Mouse (Mus musculus): ENCODE data around the gene Ndufs7. TPM values are rescaled to one million over a fixed set of nuclear protein-coding genes. Genes with fewer than 3 reads are reported as not detected.

The Ndufs7 gene
- polyA plus RNA-seq, 1 experiment from 2014 or later: 321 TPM

- 79% methylated on average over 13 of the region's 15 CpGs for WGBS
- Histone ChIP-seq H3K27ac (no peak overlapping the region), H3K4me2 (no peak overlapping the region), H3K27me3 (no peaks in the 10 kb centered on the region), H3K36me3 (peaks cover 68% of the 10 kb centered on the region), H3K4me3 (no peak overlapping the region), H3K9me3 (no peaks in the 10 kb centered on the region), H3K4me1 (peaks cover 15% of the 10 kb centered on the region), H3K9ac (no peak overlapping the region)
- ATAC-seq (ENCODE audit: borderline replicate concordance, extremely low read depth, low FRiP score, low TSS enrichment): no peak
These were observed 36.5 kb downstream of the Ndufs7 start for GRCm38 (mm10) chr10:80285222-80286070.

- H3K27me3 ChIP-seq: no peaks in the 10 kb centered on the region
- no peak overlapping the region for H3K4me3 ChIP-seq
- H3K27ac ChIP-seq: no peak overlapping the region
- 91% methylated on average over 12 of the region's 12 CpGs for WGBS
- H3K4me1 ChIP-seq: no peaks in the 10 kb centered on the region
- peaks cover 51% of the 10 kb centered on the region for H3K36me3 ChIP-seq
- no peak for ATAC-seq (ENCODE audit: borderline replicate concordance, extremely low read depth, low FRiP score, low TSS enrichment)
- H3K9ac ChIP-seq: no peak overlapping the region
- no peak overlapping the region for H3K4me2 ChIP-seq
- no peaks in the 10 kb centered on the region for H3K9me3 ChIP-seq
These were observed 39.2 kb downstream of the Ndufs7 start for GRCm38 (mm10) chr10:80288097-80288496.

DNA sequence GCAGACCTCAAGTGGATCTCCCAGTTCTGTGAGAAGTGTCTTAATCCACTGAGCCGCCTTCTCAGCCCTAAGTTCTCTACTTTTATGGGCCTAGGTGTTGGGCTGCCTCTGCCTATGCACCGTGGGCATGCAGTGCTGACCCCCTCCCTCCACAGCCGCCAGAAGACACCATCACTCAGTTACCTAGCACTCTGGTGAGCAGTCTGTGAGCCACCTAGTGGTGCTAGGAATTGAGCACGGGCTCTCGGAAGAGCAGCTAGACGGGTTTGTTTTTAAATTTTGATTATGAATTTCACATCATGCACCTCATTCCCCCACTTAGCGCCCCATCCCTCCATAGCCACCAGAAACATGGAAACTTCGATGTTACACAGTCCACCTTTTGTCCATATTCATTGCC lies 39.7 kb downstream of the Ndufs7 start:
- no peak for ATAC-seq (ENCODE audit: borderline replicate concordance, extremely low read depth, low FRiP score, low TSS enrichment)
- H3K9me3 ChIP-seq: no peaks in the 10 kb centered on the region
- H3K27me3 ChIP-seq: no peaks in the 10 kb centered on the region
- peaks cover 5% of the 10 kb centered on the region for H3K4me1 ChIP-seq
- no peak overlapping the region for H3K27ac ChIP-seq
- H3K36me3 ChIP-seq: peaks cover 48% of the 10 kb centered on the region
- H3K4me2 ChIP-seq: no peak overlapping the region
- WGBS: 62% methylated on average over 8 of the region's 8 CpGs
- H3K9ac ChIP-seq: no peak overlapping the region
- H3K4me3 ChIP-seq: no peak overlapping the region

- H3K27me3 ChIP-seq: peaks cover 11% of the 10 kb centered on the region
- H3K9me3 ChIP-seq: no peaks in the 10 kb centered on the region
- H3K4me2 ChIP-seq: peak within 1 kb of the TSS; percentile 75
- peaks cover 27% of the 10 kb centered on the region for H3K4me1 ChIP-seq
- H3K9ac ChIP-seq: peak within 1 kb of the TSS; percentile 94
- WGBS: under 1% methylated on average over 72 of the region's 72 CpGs
- ATAC-seq (ENCODE audit: borderline replicate concordance, extremely low read depth, low FRiP score, low TSS enrichment): peak; percentile 90
- peaks cover 27% of the 10 kb centered on the region for H3K36me3 ChIP-seq
- peak within 1 kb of the TSS; percentile 86 for H3K27ac ChIP-seq
- H3K4me3 ChIP-seq: peak within 1 kb of the TSS; percentile 73
These were observed 43.6 kb downstream of the Ndufs7 start, which contains the start of gene Rps15 for GRCm38 (mm10) chr10:80292251-80293146. Rps15 (plus strand) TSS chr10:80292453.

GRCm38 (mm10) chr10:80293325-80293724 lies 44.4 kb downstream of the Ndufs7 start:
- Histone ChIP-seq H3K4me1 (peaks cover 27% of the 10 kb centered on the region), H3K4me2 (peak overlapping the region; percentile 75), H3K9me3 (no peaks in the 10 kb centered on the region), H3K4me3 (peak overlapping the region; percentile 73), H3K27ac (peak overlapping the region; percentile 86), H3K27me3 (peaks cover 20% of the 10 kb centered on the region), H3K9ac (peak overlapping the region; percentile 94), H3K36me3 (peaks cover 21% of the 10 kb centered on the region)
- 23% methylated on average over 14 of the region's 14 CpGs for WGBS
- ATAC-seq (ENCODE audit: borderline replicate concordance, extremely low read depth, low FRiP score, low TSS enrichment): no peak

DNA sequence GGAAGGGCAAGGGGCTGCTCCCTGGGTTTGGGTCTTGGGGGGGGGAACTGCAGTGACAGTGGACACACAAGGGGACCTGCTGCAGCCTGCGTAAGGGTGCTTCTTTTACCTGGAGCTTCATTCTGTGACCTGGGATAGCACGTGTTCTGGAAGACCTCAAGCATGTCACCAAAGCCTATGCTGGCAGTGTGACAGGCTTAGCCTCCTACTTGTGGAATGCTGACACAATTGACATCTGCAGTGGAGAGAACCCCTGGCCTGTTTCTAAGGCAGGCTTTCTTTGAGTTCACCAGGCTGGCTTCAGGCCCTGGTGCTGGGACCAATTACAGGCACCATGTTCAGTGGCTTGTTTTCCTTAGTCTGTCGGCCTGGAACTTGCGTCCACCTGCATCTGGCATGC lies 45.4 kb downstream of the Ndufs7 start:
- 73% methylated on average over 4 of the region's 4 CpGs for WGBS
- ATAC-seq (ENCODE audit: borderline replicate concordance, extremely low read depth, low FRiP score, low TSS enrichment): no peak
- no peak overlapping the region for H3K9ac ChIP-seq

DNA sequence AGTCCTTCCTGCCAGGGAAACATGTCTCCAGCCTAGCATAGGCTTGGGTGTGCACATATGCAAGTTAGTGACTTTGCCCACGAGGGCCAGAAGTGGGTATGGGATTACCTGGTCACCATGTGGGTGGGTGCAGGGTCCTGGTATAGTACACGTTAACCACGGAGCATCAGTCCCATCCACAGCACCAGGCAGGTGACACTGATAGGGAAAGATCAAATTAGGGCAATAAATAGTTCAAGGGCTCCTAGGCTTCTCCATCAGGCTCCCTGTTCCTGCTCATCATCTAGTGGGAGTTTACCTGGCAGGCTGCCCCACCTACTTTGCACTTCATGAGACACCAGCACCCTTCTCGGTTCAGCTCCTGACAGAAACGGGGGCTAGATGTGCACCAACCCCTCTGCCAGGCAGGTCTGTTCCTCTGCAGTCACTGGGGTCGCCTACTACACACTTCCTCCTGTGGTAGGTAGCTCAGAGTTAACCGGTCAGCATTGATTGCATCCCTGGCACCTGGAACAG lies 45.9 kb downstream of the Ndufs7 start:
- Histone ChIP-seq H3K27ac (no peak overlapping the region), H3K4me3 (no peak overlapping the region), H3K9me3 (no peaks in the 10 kb centered on the region), H3K27me3 (peaks cover 35% of the 10 kb centered on the region), H3K4me2 (no peak overlapping the region), H3K36me3 (peaks cover 14% of the 10 kb centered on the region), H3K9ac (no peak overlapping the region), H3K4me1 (peaks cover 27% of the 10 kb centered on the region)
- ATAC-seq (ENCODE audit: borderline replicate concordance, extremely low read depth, low FRiP score, low TSS enrichment): no peak
- 41% methylated on average over 7 of the region's 7 CpGs for WGBS

More for the DNA sequence above, 45.4 kb downstream of the Ndufs7 start:
- Histone ChIP-seq H3K36me3 (peaks cover 14% of the 10 kb centered on the region), H3K4me3 (no peak overlapping the region), H3K4me2 (no peak overlapping the region), H3K27ac (no peak overlapping the region), H3K9me3 (no peaks in the 10 kb centered on the region), H3K4me1 (peaks cover 27% of the 10 kb centered on the region), H3K27me3 (peaks cover 29% of the 10 kb centered on the region)

DNA sequence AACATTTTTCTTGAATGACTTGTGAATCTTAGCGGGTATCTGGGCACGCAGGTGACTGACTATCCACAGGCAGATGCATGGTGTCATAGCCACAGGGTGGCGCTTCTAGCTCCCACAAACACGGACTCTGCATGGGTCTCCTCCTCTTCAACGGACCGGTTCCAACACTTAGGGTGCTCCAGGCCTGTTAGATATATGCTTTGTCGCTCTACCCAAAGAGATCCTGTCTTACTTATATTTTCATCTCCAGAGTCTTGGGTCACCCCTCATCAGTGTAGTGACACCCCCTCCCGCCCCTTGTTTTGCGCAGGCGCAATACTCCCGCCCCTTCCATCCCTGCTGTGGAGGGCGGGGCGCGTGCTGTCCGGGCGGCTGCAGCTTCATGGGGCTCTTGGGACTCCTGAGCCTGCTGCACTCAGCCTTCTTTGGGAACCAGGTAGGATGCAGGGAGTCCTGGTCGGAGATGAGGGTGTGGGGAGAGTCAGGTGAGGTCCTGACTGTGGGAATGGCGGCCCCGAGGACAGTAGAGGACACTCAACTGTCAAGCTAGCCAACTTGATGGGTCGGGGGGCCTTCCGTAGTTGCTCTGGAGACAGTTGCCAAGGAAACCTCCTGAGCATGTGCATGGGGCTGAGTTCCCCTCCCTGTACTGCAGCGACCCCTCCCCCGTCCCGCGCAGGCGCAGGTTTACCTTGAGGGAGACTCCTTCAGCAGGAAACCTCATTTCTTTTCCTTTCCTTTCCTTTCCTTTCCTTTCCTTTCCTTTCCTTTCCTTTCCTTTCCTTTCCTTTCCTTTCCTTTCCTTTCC lies 46.9 kb downstream of the Ndufs7 start, which contains the start of gene Apc2:
Apc2 (plus strand) TSS at position 360 of the 808 bp plus-strand sequence.
- no peaks in the 10 kb centered on the region for H3K9me3 ChIP-seq
- no peak within 1 kb of the TSS for H3K27ac ChIP-seq
- peaks cover 27% of the 10 kb centered on the region for H3K4me1 ChIP-seq
- WGBS: under 1% methylated on average over 26 of the region's 26 CpGs
- peaks cover 45% of the 10 kb centered on the region for H3K27me3 ChIP-seq
- H3K9ac ChIP-seq: peak within 1 kb of the TSS; percentile 30
- peak within 1 kb of the TSS; percentile 34 for H3K4me3 ChIP-seq
- peak; percentile 15; the same call in 1 of the 2 replicates for ATAC-seq (ENCODE audit: borderline replicate concordance, extremely low read depth, low FRiP score, low TSS enrichment)
- peaks cover 14% of the 10 kb centered on the region for H3K36me3 ChIP-seq
- peak within 1 kb of the TSS; percentile 63 for H3K4me2 ChIP-seq

DNA sequence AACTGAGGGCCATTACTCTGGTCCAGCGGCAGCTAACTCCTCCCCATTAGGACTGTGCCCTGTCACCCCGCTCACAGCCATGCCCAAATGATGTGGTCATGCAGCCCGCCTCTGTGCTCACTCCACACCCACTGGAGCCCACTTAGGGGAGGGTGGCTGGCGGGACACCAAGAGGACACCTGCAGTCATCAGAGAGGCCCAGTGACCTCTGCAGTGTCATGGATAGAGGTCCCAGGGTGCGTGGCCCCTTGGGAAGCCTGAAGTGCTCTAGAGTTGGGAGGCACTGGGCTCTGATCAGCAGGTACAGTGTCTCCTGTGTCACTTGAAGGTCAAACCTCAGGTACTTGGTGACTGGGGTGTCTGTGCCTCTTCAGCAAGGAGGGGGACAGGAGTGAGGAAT lies 47.9 kb downstream of the Ndufs7 start:
- H3K9me3 ChIP-seq: no peaks in the 10 kb centered on the region
- no peak for ATAC-seq (ENCODE audit: borderline replicate concordance, extremely low read depth, low FRiP score, low TSS enrichment)
- no peak overlapping the region for H3K27ac ChIP-seq
- H3K4me1 ChIP-seq: peaks cover 30% of the 10 kb centered on the region
- H3K27me3 ChIP-seq: peaks cover 55% of the 10 kb centered on the region
- H3K4me3 ChIP-seq: no peak overlapping the region
- H3K4me2 ChIP-seq: no peak overlapping the region
- H3K36me3 ChIP-seq: peaks cover 14% of the 10 kb centered on the region
- WGBS: 77% methylated on average over 5 of the region's 5 CpGs
- no peak overlapping the region for H3K9ac ChIP-seq

DNA sequence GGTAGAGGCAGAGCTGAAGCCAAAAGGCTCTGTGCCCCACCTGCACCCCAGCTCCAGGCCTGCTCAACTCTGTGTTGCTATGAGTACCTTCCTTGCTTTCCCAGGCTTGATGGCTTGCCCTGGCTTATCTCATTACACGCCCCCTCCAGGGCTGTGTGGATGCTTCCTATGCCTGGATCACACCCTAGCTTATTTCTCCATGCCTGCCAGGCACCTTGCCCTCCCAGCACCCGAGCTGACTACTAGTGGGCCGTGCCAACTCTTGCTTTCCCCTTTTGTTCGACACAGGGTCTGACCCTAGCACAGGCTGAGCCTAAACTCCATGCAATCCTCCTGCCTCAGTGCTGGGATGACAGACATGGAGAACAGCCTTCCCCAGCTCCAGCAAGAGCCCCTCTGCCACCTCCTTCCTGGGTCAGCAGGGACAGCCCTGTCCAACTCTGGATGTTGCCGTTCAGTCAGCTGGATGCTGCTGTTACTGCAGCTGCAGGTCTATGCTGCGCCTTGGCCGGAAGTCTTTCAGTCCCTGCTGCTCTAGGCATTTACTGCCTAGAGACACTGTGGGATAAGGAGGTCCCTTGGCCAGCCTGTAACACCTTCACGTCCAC lies 48.7 kb downstream of the Ndufs7 start:
- no peak overlapping the region for H3K27ac ChIP-seq
- peaks cover 63% of the 10 kb centered on the region for H3K27me3 ChIP-seq
- peaks cover 14% of the 10 kb centered on the region for H3K36me3 ChIP-seq
- H3K4me1 ChIP-seq: peaks cover 38% of the 10 kb centered on the region
- no peak overlapping the region for H3K4me2 ChIP-seq
- H3K9ac ChIP-seq: no peak overlapping the region
- WGBS: 58% methylated on average over 8 of the region's 8 CpGs
- H3K9me3 ChIP-seq: no peaks in the 10 kb centered on the region
- H3K4me3 ChIP-seq: no peak overlapping the region
- no peak for ATAC-seq (ENCODE audit: borderline replicate concordance, extremely low read depth, low FRiP score, low TSS enrichment)

Data from lung, embryonic 15.5 days (tissue).